ENCODE assay signal across 9 mouse cellular contexts in the genomic region with DNA sequence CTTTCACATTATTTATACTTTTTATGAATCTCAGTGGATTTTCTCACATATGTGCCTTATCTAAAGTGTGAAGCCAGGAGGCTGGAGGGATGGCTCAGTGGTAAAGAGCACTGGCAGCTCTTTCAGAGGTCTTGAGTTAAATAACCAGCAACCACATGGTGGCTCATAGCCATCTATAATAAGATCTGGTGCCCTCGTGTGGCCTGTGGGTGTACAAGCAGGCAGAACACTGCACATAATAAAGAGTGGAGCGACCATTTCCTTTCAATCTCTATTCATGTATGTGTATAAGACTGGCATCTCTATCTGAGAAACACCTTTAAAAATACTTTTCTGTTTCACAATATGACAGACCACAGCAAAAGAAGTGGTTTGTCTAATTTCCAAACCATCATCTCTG.
DNase-seq lines count a peak whose midpoint lies in the region; ATAC-seq and TF ChIP-seq lines count a peak whose summit lies in the region.
"Had no signal": no experiment of that assay in that cellular context is flagged by ENCODE, and none has a peak within 500 bp of the region (broad histone marks: within the 10 kb centered on the region; RNA-seq: fewer than 3 reads in every experiment).

No protein-coding gene starts in this region.

- 28% methylated on average over 2 of the region's 2 CpGs for WGBS in kidney, embryonic 16.5 days

- no peak for TF ChIP-seq EP300 in MEL (IDR thresholded peaks at IDR 0.05; ENCODE audit: low read depth in 1 of 2, low read length in 2 of 2)

- peak; percentile 94 for TF ChIP-seq RAD21 in MEL (IDR thresholded peaks at IDR 0.05; ENCODE audit: low read depth, low read length)

- no peak; the same call in 1 of the 2 replicates for ATAC-seq in kidney, embryonic 16.5 days (ENCODE audit: low FRiP score, low TSS enrichment)
- ATAC-seq in erythroblast, adult 5-6 weeks (replicated peaks; ENCODE audit: low FRiP score, poor library complexity, severe bottlenecking) = no peak

- TF ChIP-seq CTCF in MEL (IDR thresholded peaks at IDR 0.05 in 2 of 3, conservative IDR thresholded peaks at IDR 0.05 in 1 of 3; ENCODE audit: control insufficient read depth in 1 of 3, insufficient read depth in 1 of 3, low read depth in 2 of 3, low read length in 3 of 3, poor library complexity in 1 of 3, severe bottlenecking in 1 of 3) = peak; percentile 82 to 97 (median 87)

- no peak overlapping the region for H3K4me2 ChIP-seq in kidney, embryonic 16.5 days (replicated peaks; ENCODE audit: low read depth, low read length)
- H3K4me2 ChIP-seq: neural tube, embryonic 13.5 days had no signal

- no peak overlapping the region for H3K9ac ChIP-seq in kidney, embryonic 16.5 days (replicated peaks; ENCODE audit: low read length)
- no peak overlapping the region for H3K9ac ChIP-seq in MEL (ENCODE audit: control insufficient read depth, low read depth, low read length, poor library complexity, severe bottlenecking)
- H3K9ac ChIP-seq: neural tube, embryonic 13.5 days had no signal

- no peaks in the 10 kb centered on the region for H3K4me1 ChIP-seq in kidney, embryonic 16.5 days (ENCODE audit: insufficient read depth, low read length)
- no peaks in the 10 kb centered on the region for H3K4me1 ChIP-seq in MEL (ENCODE audit: control insufficient read depth in 1 of 2, insufficient read depth in 2 of 2, low read length in 2 of 2)
- H3K4me1 ChIP-seq: neural tube, embryonic 13.5 days had no signal

- no peaks in the 10 kb centered on the region for H3K36me3 ChIP-seq in kidney, embryonic 16.5 days (ENCODE audit: insufficient read depth, low read length)
- no peaks in the 10 kb centered on the region for H3K36me3 ChIP-seq in MEL (ENCODE audit: control insufficient read depth in 1 of 2, insufficient read depth in 2 of 2, low read length in 2 of 2)
- H3K36me3 ChIP-seq: neural tube, embryonic 13.5 days had no signal

- no peaks in the 10 kb centered on the region for H3K27me3 ChIP-seq in kidney, embryonic 16.5 days (ENCODE audit: insufficient read depth, low read length)
- H3K27me3 ChIP-seq in MEL (ENCODE audit: control insufficient read depth in 1 of 2, insufficient read depth in 2 of 2, low read length in 2 of 2) = peaks cover 0 to 1% of the 10 kb centered on the region in 2 experiments; a peak in 1 of 4 replicates
- H3K27me3 ChIP-seq: neural tube, embryonic 13.5 days had no signal

- peak; percentile 16 for DNase-seq in kidney, adult 11 months
- DNase-seq in MEL (ENCODE audit: low read depth, low spot score) = peak; percentile 87
- DNase-seq in cerebellum, postnatal 25 days = peak; percentile 25 to 47
- peak; percentile 26 for DNase-seq in hindlimb bud, embryonic 11.5 days (ENCODE audit: extremely low spot score, low read depth, low spot score)
- DNase-seq in lung, adult 18-20 months = peak; percentile 4 to 7
- peak; percentile 57 for DNase-seq in retina, postnatal 1 day

- H3K4me3 ChIP-seq in kidney, embryonic 16.5 days (ENCODE audit: low read length) = no peak overlapping the region
- no peak overlapping the region for H3K4me3 ChIP-seq in MEL (ENCODE audit: control insufficient read depth in 1 of 2, insufficient read depth in 1 of 2, low read depth in 2 of 2, low read length in 2 of 2)
- H3K4me3 ChIP-seq: neural tube, embryonic 13.5 days had no signal

- no peak overlapping the region for H3K27ac ChIP-seq in kidney, embryonic 16.5 days (ENCODE audit: low read length)
- H3K27ac ChIP-seq in MEL (ENCODE audit: control insufficient read depth, low read depth, low read length) = no peak overlapping the region
- H3K27ac ChIP-seq: neural tube, embryonic 13.5 days had no signal

- H3K79me2 ChIP-seq in MEL (ENCODE audit: control insufficient read depth, insufficient read depth, low read length, poor library complexity) = no peaks in the 10 kb centered on the region

- no peak for TF ChIP-seq POLR2A in MEL (IDR thresholded peaks at IDR 0.05; ENCODE audit: control insufficient read depth in 1 of 2, insufficient read depth in 1 of 2, low read depth in 1 of 2, low read length in 2 of 2, poor library complexity in 1 of 2)

- H3K9me3 ChIP-seq in kidney, embryonic 16.5 days (ENCODE audit: low read length) = no peaks in the 10 kb centered on the region
- no peaks in the 10 kb centered on the region for H3K9me3 ChIP-seq in MEL (replicated peaks; ENCODE audit: insufficient read depth, low read length)
- H3K9me3 ChIP-seq: neural tube, embryonic 13.5 days had no signal

TF ChIP-seq in MEL, 35 proteins besides CTCF, POLR2A, EP300 and RAD21:
- TF ChIP-seq POLR2AphosphoS5 (IDR thresholded peaks at IDR 0.05; ENCODE audit: borderline replicate concordance, low read depth, low read length) (no peak), UBTF (IDR thresholded peaks at IDR 0.05; ENCODE audit: borderline replicate concordance, insufficient read depth, low read depth, low read length) (no peak), MAZ (IDR thresholded peaks at IDR 0.05; ENCODE audit: low read depth, low read length) (no peak), ELF1 (IDR thresholded peaks at IDR 0.05; ENCODE audit: low read depth, low read length) (no peak), NELFE (IDR thresholded peaks at IDR 0.05; ENCODE audit: low read depth, low read length) (no peak), CHD2 (IDR thresholded peaks at IDR 0.05; ENCODE audit: low read length) (no peak), POLR2AphosphoS2 (IDR thresholded peaks at IDR 0.05; ENCODE audit: low read length) (no peak), ZC3H11A (IDR thresholded peaks at IDR 0.05; ENCODE audit: low read depth, low read length) (peak; percentile 84), USF1 (IDR thresholded peaks at IDR 0.05; ENCODE audit: low read depth, low read length) (no peak), TAL1 (IDR thresholded peaks at IDR 0.05; ENCODE audit: low read length) (no peak), HCFC1 (IDR thresholded peaks at IDR 0.05; ENCODE audit: low read depth, low read length) (no peak), ETS1 (IDR thresholded peaks at IDR 0.05; ENCODE audit: low read depth, low read length) (no peak), MXI1 (IDR thresholded peaks at IDR 0.05; ENCODE audit: low read depth, low read length) (no peak; the same call in 1 of the 2 replicates), GABPA (IDR thresholded peaks at IDR 0.05; ENCODE audit: low read depth, low read length) (no peak), MEF2A (IDR thresholded peaks at IDR 0.05; ENCODE audit: extremely low read depth, insufficient replicate concordance, low read depth, low read length, poor library complexity, severe bottlenecking) (no peak), KAT2A (conservative IDR thresholded peaks at IDR 0.05; ENCODE audit: low read depth, low read length) (no peak), TCF12 (IDR thresholded peaks at IDR 0.05; ENCODE audit: low read depth, low read length) (no peak), MYC (IDR thresholded peaks at IDR 0.05; ENCODE audit: low read depth, low read length) (peak; percentile 95), TBP (IDR thresholded peaks at IDR 0.05; ENCODE audit: low read depth, low read length) (no peak), USF2 (IDR thresholded peaks at IDR 0.05; ENCODE audit: borderline replicate concordance in 1 of 2, insufficient read depth in 1 of 2, low read depth in 1 of 2, low read length in 2 of 2) (no peak), CHD1 (IDR thresholded peaks at IDR 0.05; ENCODE audit: low read depth, low read length) (no peak), SMC3 (IDR thresholded peaks at IDR 0.05; ENCODE audit: low read depth, low read length) (peak; percentile 96), ZKSCAN1 (IDR thresholded peaks at IDR 0.05; ENCODE audit: low read depth, low read length) (no peak), JUND (IDR thresholded peaks at IDR 0.05; ENCODE audit: low read depth, low read length) (no peak), E2F4 (IDR thresholded peaks at IDR 0.05; ENCODE audit: borderline replicate concordance, low read depth, low read length) (no peak), MAX (IDR thresholded peaks at IDR 0.05; ENCODE audit: low read length) (peak; percentile 86), NRF1 (IDR thresholded peaks at IDR 0.05; ENCODE audit: insufficient read depth, low read depth, low read length, poor library complexity, severe bottlenecking) (no peak), ZNF384 (IDR thresholded peaks at IDR 0.05; ENCODE audit: low read depth, low read length) (peak; percentile 38; the same call in 1 of the 2 replicates), MAFK (IDR thresholded peaks at IDR 0.05; ENCODE audit: borderline replicate concordance, low read depth, low read length) (no peak), RCOR1 (IDR thresholded peaks at IDR 0.05; ENCODE audit: low read depth, low read length) (no peak), MYB (IDR thresholded peaks at IDR 0.05; ENCODE audit: low read depth, low read length) (no peak), ZMIZ1 (IDR thresholded peaks at IDR 0.05; ENCODE audit: low read depth, low read length) (no peak), GATA1 (IDR thresholded peaks at IDR 0.05; ENCODE audit: low read depth, low read length) (no peak), SIN3A (IDR thresholded peaks at IDR 0.05; ENCODE audit: low read length) (no peak), BHLHE40 (IDR thresholded peaks at IDR 0.05; ENCODE audit: borderline replicate concordance, low read depth, low read length) (no peak)
TF ChIP-seq in MEL: peak in this region for 5.

Comparison
In these comparisons a context has a peak if more than half of its experiments do, and no peak if none do; other contexts are left out.
1. DNase-seq: peak in every context shown above with its lines; median percentile 87 in MEL; 57 in retina, postnatal 1 day; 36 in cerebellum, postnatal 25 days; 26 in hindlimb bud, embryonic 11.5 days; 16 in kidney, adult 11 months; 6 in lung, adult 18-20 months.